Mouse (Mus musculus) intestine, embryonic 14.5 days (tissue): ENCODE results near the gene Kcnq1. TPM values are rescaled to one million over a fixed set of nuclear protein-coding genes. Genes with fewer than 3 reads are reported as not detected.
A peak's percentile ranks its signal among the peaks of the same experiment; 100 is the strongest.

Experiments used
- ATAC-seq: fragments of 200-750 bp; cut with Nextera tagmentation; replicated peaks from 2 replicates; pipeline ENCODE4 v1.8.0; 2017; ENCODE audit warnings: low read depth, moderate number of reproducible peaks, moderate TSS enrichment, moderate library complexity; ENCODE audit not compliant: low FRiP score, low TSS enrichment
- DNase-seq: peaks from one replicate; pipeline ENCODE4 v3.0.0-alpha.2; 2018; ENCODE audit warnings: low spot score
- H3K27ac ChIP-seq: fragments of 300-500 bp; sonication (generic); 2 replicates; pipeline ENCODE4 v1.5.1; 2014; ENCODE audit warnings: low read depth, mild to moderate bottlenecking, control low read depth
- H3K27me3 ChIP-seq: fragments of 300-500 bp; sonication (generic); replicated peaks from 2 replicates; pipeline ENCODE4 v1.6.1; 2014; ENCODE audit warnings: low read length, control low read depth; ENCODE audit not compliant: control insufficient read depth, insufficient read depth
- H3K36me3 ChIP-seq: fragments of 300-500 bp; sonication (generic); 2 replicates; pipeline ENCODE4 v1.6.1; 2014; ENCODE audit warnings: low read length, control low read depth; ENCODE audit not compliant: control insufficient read depth, insufficient read depth
- H3K4me1 ChIP-seq: fragments of 300-500 bp; sonication (generic); replicated peaks from 2 replicates; pipeline ENCODE4 v1.6.1; 2014; ENCODE audit warnings: low read length, control low read depth, mixed read lengths; ENCODE audit not compliant: control insufficient read depth, insufficient read depth
- H3K4me2 ChIP-seq: fragments of 300-500 bp; sonication (generic); 2 replicates; pipeline ENCODE4 v1.6.1; 2014; ENCODE audit warnings: low read length
- H3K4me3 ChIP-seq: fragments of 300-500 bp; sonication (generic); 2 replicates; pipeline ENCODE4 v1.5.1; 2014; ENCODE audit warnings: low read depth, low read length, control low read depth, mixed read lengths
- H3K9ac ChIP-seq: fragments of 300-500 bp; sonication (generic); 2 replicates; pipeline ENCODE4 v1.6.1; 2014; ENCODE audit warnings: mild to moderate bottlenecking, low read length
- H3K9me3 ChIP-seq: fragments of 300-500 bp; sonication (generic); 2 replicates; pipeline ENCODE4 v1.6.1; 2016; ENCODE audit warnings: low read length, control low read depth; ENCODE audit not compliant: control insufficient read depth
- WGBS: fragments of 180-500 bp; shearing (Covaris S2); extraction: QIAGEN DNeasy Blood & Tissue Kit; methylation state at CpG from one replicate; pipeline ENCODE4 v1.1.7; 2014; 5-methylcytosine and 5-hydroxymethylcytosine counted together
- polyA plus RNA-seq: library from polyadenylated mRNA; unstranded; fragments of >200 nt; fragmentation: Nextera tagmentation; extraction: Ambion mirVana; gene quantifications from 2 replicates; pipeline ENCODE4 v1.2.1, GENCODE M21; 2014

The Kcnq1 gene
- polyA plus RNA-seq, 1 experiment from 2014 or later = 5.3 TPM

DNA sequence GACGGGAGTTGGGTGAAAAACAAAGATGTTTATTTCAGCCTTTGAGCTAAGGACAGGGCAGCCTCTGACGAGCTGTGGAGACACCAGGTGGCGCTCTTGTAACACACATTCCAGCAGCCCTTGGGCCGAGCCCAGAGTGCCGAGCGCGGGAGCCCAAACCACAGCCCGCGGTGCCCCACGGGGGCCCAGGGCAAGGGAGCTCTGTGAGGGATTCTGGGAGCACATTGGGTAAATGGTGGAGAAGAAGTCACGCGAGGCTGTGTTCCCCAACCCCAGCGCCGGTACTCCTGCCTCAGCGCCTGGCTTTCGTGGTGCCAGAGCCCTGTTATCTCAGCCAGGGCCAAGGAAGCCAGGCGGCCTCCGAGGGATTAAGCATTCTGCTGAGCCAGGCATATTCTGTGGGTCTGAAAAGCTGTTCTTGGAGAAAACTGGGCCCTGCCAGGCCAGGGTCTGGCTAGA is 47.8 kb downstream of the Kcnq1 start:
- Histone ChIP-seq H3K4me3 (no peak overlapping the region; the same call in 1 of the 2 replicates), H3K9me3 (no peaks in the 10 kb centered on the region), H3K27me3 (no peaks in the 10 kb centered on the region), H3K4me2 (peak overlapping the region; percentile 48), H3K27ac (peak overlapping the region; percentile 84), H3K4me1 (peaks cover 17% of the 10 kb centered on the region), H3K36me3 (no peaks in the 10 kb centered on the region), H3K9ac (peak overlapping the region; percentile 39; the same call in 1 of the 2 replicates)
- ATAC-seq (peak; percentile 88), DNase-seq (peak; percentile 97)
- 5% methylated on average over 18 of the region's 18 CpGs for WGBS

DNA sequence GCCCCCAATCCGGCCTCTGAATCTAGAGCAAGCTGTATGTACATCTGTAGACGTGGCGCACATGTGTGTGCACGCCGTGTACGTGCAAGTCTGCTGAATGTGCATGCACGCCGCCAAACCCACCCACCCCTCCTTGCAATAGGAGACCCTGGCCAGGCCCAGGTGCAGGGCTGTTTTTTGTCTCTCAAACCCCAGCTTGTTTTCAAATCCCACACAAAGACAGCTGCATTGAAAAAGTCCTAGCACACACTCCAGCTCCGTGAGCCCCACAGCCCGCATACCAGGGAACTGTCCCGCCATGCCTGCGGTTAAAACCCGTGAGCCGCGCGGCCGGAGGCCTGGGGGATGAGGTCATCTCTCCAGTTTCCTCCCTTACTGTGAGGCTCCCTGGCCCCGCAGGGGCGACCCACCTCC is 48.3 kb downstream of the Kcnq1 start:
- Histone ChIP-seq H3K27me3 (no peaks in the 10 kb centered on the region), H3K27ac (peak overlapping the region; percentile 84), H3K4me3 (no peak overlapping the region), H3K4me2 (peak overlapping the region; percentile 48), H3K36me3 (no peaks in the 10 kb centered on the region), H3K4me1 (peaks cover 20% of the 10 kb centered on the region), H3K9ac (peak overlapping the region; percentile 39; the same call in 1 of the 2 replicates), H3K9me3 (no peaks in the 10 kb centered on the region)
- peak; percentile 80 for DNase-seq
- WGBS = 12% methylated on average over 19 of the region's 19 CpGs
- peak; percentile 40 for ATAC-seq

DNA sequence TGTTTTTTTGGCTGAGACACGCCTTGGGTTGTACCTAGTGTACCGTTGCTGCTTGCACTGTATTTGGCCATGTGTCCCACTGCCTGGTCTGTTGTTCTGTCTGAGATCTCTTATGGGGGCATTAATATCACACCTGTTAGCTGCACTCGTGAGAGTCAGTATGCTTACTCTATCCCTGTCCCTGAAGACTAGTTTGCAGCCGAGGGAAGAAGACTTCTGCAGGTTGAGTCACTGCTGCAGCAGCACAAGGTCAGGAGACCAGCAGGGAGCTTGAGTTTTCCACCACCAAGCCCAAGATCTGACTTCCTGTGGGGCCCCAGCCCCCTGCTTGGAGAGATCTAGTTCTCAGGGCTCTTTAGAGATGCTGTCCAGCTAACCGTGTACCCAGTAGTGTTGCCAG is 49.1 kb downstream of the Kcnq1 start:
- peak; percentile 55 for DNase-seq
- peak overlapping the region; percentile 84; the same call in 1 of the 2 replicates for H3K27ac ChIP-seq
- ATAC-seq = no peak
- H3K36me3 ChIP-seq = no peaks in the 10 kb centered on the region
- H3K9me3 ChIP-seq = no peaks in the 10 kb centered on the region
- no peaks in the 10 kb centered on the region for H3K27me3 ChIP-seq
- H3K9ac ChIP-seq = no peak overlapping the region
- H3K4me1 ChIP-seq = peaks cover 24% of the 10 kb centered on the region
- H3K4me2 ChIP-seq = no peak overlapping the region
- H3K4me3 ChIP-seq = no peak overlapping the region
- 53% methylated on average over 5 of the region's 5 CpGs for WGBS

DNA sequence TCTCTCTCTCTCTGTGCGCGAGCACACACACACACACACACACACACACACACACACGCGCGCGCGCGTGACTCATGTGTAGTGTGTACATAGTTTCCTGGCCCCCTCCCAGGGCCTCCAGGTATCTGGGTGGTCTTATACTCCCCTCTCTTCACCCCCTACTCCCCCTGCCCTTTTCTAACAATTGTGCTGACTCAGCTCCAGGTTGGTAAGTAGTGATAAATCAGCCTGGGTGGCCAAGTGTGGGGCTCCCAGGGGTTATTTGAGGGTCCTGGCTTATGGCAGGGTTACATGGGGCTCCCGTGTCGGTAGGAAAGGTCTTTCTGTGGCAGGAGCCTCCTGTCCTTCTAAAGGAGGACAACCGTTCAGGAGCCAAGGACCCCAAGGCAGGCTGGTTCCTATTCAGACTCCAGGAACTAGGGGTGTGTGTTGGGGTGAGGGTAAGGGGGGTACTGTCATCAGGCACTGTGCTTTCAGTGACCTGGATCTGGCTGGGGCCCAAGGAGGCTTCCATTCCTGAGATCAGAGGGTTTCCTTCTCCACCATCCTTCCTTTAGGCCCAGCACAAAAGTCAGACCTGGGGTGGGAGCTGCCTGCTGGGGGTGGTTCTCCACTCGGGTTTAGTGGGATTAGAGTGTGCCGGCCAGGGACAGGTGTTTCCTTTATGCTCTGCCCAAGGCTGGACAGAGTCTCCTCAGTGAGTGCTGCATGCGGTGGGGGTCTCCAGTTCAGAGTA is 52.7 kb downstream of the Kcnq1 start:
- 58% methylated on average over 14 of the region's 14 CpGs for WGBS
- no peak overlapping the region for H3K4me3 ChIP-seq
- no peaks in the 10 kb centered on the region for H3K27me3 ChIP-seq
- no peak for ATAC-seq
- no peak overlapping the region for H3K9ac ChIP-seq
- DNase-seq = peak; percentile 55
- no peak overlapping the region for H3K4me2 ChIP-seq
- no peak overlapping the region for H3K27ac ChIP-seq
- H3K9me3 ChIP-seq = no peaks in the 10 kb centered on the region
- H3K4me1 ChIP-seq = peaks cover 21% of the 10 kb centered on the region
- H3K36me3 ChIP-seq = no peaks in the 10 kb centered on the region

DNA sequence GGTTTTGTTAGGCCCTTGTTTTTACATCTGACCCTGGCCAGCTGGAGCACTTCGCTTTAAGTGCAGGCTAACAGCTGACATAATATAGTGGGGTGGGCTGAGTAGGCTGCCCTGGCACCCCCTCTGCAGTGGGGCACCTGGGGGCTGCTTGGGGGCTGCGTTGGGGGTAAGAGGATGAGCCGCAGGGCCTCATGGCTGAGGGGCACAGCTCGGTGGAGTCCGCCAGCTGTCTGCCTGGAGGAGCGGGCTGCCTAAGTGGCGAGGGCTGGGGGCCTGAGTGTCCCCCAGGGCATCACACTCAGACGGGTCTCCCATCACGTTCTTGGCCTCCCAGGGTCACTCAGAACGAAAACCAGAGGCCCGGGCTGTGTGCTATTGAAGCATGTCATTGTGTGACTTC is 53.3 kb downstream of the Kcnq1 start:
- Histone ChIP-seq H3K9ac (no peak overlapping the region), H3K9me3 (no peaks in the 10 kb centered on the region), H3K4me2 (no peak overlapping the region), H3K4me1 (peaks cover 15% of the 10 kb centered on the region), H3K27ac (no peak overlapping the region), H3K4me3 (no peak overlapping the region), H3K36me3 (no peaks in the 10 kb centered on the region), H3K27me3 (no peaks in the 10 kb centered on the region)
- 33% methylated on average over 11 of the region's 11 CpGs for WGBS
- ATAC-seq (no peak), DNase-seq (no peak)

DNA sequence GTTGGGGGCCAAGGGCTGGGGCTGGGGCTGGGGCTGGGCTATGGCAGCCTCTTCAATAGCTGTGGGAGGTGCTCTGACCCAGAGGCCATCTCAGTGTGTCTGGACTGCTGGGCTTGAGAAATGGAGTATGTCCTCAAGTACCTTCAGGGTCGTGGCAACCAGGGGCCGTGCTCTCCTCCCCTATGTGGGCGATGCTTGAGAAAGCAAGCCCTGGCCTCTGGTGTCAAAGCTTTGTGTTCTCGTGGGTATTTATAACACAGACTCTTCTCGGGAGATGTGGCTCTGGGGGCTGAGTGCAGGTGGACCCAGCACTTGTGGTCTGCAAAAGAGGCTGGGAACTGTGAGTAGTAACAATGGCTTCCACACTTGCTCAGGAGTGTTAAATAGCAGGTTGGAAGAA is 53.9 kb downstream of the Kcnq1 start:
- ATAC-seq = no peak
- Histone ChIP-seq H3K4me1 (peaks cover 9% of the 10 kb centered on the region), H3K27ac (no peak overlapping the region), H3K36me3 (no peaks in the 10 kb centered on the region), H3K4me3 (no peak overlapping the region), H3K9me3 (no peaks in the 10 kb centered on the region), H3K9ac (no peak overlapping the region), H3K27me3 (no peaks in the 10 kb centered on the region), H3K4me2 (no peak overlapping the region)
- 50% methylated on average over 5 of the region's 5 CpGs for WGBS
- no peak for DNase-seq

DNA sequence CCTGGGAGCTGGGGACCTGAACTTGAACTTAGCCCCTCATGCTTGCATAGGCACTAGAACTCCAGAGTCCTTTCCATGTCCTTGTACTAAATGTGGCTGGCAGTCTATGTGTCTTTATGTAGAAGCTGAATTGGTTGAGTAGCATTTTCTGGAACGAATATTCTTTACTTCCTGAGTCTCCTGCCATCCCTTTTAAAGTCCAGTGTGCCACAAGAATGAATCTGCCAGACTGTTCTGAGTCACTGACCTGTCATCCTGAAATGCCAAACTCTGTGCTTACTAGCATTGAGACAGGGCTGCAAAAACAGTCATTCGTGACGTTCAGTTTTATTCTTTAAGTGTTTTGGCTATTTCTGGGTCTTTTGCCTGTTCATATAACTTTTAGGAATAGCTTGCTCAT is 55.9 kb downstream of the Kcnq1 start:
- Histone ChIP-seq H3K36me3 (no peaks in the 10 kb centered on the region), H3K4me1 (peaks cover 13% of the 10 kb centered on the region; the same call in 1 of the 2 replicates), H3K27ac (no peak overlapping the region), H3K4me3 (no peak overlapping the region), H3K9ac (no peak overlapping the region), H3K9me3 (no peaks in the 10 kb centered on the region), H3K27me3 (no peaks in the 10 kb centered on the region), H3K4me2 (no peak overlapping the region)
- WGBS = 59% methylated on average over 3 of the region's 3 CpGs
- ATAC-seq (no peak), DNase-seq (no peak)

DNA sequence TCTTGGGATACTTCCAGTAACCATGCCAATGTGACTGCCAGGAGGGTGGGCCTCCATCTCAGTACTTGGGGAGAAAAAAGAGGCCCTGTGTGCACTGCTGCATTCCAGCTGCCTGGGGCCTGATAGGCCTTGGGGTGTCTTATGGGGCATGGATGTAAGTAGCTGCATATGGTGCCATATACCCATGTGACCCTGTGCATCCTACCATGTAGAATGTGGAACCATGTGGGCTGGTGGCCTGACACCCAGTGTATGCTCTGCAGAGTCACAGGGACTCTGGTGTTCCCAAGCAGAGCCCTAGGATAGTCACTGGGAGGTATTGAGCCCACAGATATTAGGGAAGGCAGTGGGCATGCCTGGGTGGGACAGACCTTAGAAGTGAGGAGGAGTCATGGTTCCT is 57.9 kb downstream of the Kcnq1 start:
- H3K27me3 ChIP-seq = no peaks in the 10 kb centered on the region
- ATAC-seq = no peak
- no peak overlapping the region for H3K9ac ChIP-seq
- DNase-seq = no peak
- no peak overlapping the region for H3K4me3 ChIP-seq
- H3K27ac ChIP-seq = no peak overlapping the region
- H3K4me1 ChIP-seq = peaks cover 13% of the 10 kb centered on the region; the same call in 1 of the 2 replicates
- H3K36me3 ChIP-seq = no peaks in the 10 kb centered on the region
- no peaks in the 10 kb centered on the region for H3K9me3 ChIP-seq
- H3K4me2 ChIP-seq = no peak overlapping the region
